In genomic region chr10:78632311-78632710, GRCm38 (mm10) we compare ENCODE assay signal across 10 mouse cellular contexts. TPM values are rescaled to one million over a fixed set of nuclear protein-coding genes. Genes with fewer than 3 reads are reported as not detected.
DNase-seq lines count a peak whose midpoint lies in the region; ATAC-seq lines count a peak whose summit lies in the region.
"Had no signal": no experiment of that assay in that cellular context is flagged by ENCODE, and none has a peak within 500 bp of the region (broad histone marks: within the 10 kb centered on the region; RNA-seq: fewer than 3 reads in every experiment).

No protein-coding gene starts in this region.

- WGBS in midbrain, embryonic 15.5 days, result 16% methylated on average over 6 of the region's 6 CpGs

- no peaks in the 10 kb centered on the region for H3K27me3 ChIP-seq in midbrain, embryonic 15.5 days (replicated peaks)

- H3K4me1 ChIP-seq in midbrain, embryonic 15.5 days, result no peaks in the 10 kb centered on the region

- H3K9me3 ChIP-seq in midbrain, embryonic 15.5 days, result no peaks in the 10 kb centered on the region

- no peak overlapping the region for H3K4me3 ChIP-seq in midbrain, embryonic 15.5 days
- H3K4me3 ChIP-seq: erythroblast, embryonic 14.5 days; myocyte had no signal

- no peaks in the 10 kb centered on the region for H3K36me3 ChIP-seq in midbrain, embryonic 15.5 days (replicated peaks)

- H3K4me2 ChIP-seq in midbrain, embryonic 15.5 days, result peak overlapping the region; percentile 33

- no peak overlapping the region for H3K27ac ChIP-seq in midbrain, embryonic 15.5 days

- ATAC-seq in common myeloid progenitor, adult 5-6 weeks (replicated peaks; ENCODE audit: low read depth, poor library complexity, severe bottlenecking), result peak; percentile 86
- peak; percentile 58 to 71; a peak in 3 of 4 replicates for ATAC-seq in hematopoietic stem cell, adult 5-6 weeks (replicated peaks in 1 of 2; ENCODE audit: insufficient read depth in 1 of 2, low FRiP score in 2 of 2, low TSS enrichment in 1 of 2, low read depth in 1 of 2, poor library complexity in 2 of 2, severe bottlenecking in 2 of 2)
- ATAC-seq in midbrain, embryonic 15.5 days (replicated peaks), result peak; percentile 86
- no peak for ATAC-seq in monocyte, adult 5-6 weeks (replicated peaks; ENCODE audit: insufficient number of reproducible peaks, low FRiP score, low TSS enrichment, poor library complexity, severe bottlenecking)

- peak; percentile 20 for DNase-seq in ovary, postnatal 36 days (ENCODE audit: low spot score)
- no peak for DNase-seq in ovary, adult 18-20 months (ENCODE audit: low spot score)
- peak; percentile 53 to 62 for DNase-seq in left cerebral cortex, adult 18-20 months (ENCODE audit: low spot score in 2 of 2)
- peak; percentile 37 for DNase-seq in thymus, postnatal 14 days

- H3K9ac ChIP-seq in midbrain, embryonic 15.5 days, result no peak overlapping the region

RNA-seq across cellular contexts. Expression of gene Olfr1357, which starts 14.4 kb away (rescaled TPM):
- total RNA-seq in common myeloid progenitor, adult 5-6 weeks (2017), result not detected in 2 replicates
- not detected in 2 replicates for total RNA-seq in hematopoietic stem cell, adult 5-6 weeks (2017)
- total RNA-seq in left cerebral cortex, adult 18-20 months (2021), result not detected
- polyA plus RNA-seq in midbrain, embryonic 15.5 days (2015; fragmentation: Nextera tagmentation; extraction: Ambion mirVana), result not detected in 2 replicates
- not detected in 3 replicates for total RNA-seq in monocyte, adult 5-6 weeks (2017)
- polyA plus RNA-seq: erythroblast, embryonic 14.5 days; myocyte had no signal

RNA-seq across cellular contexts. Expression of gene Syde1, which starts 40.5 kb away (rescaled TPM):
- 1.9 and 2.2 TPM in 2 replicates for total RNA-seq in common myeloid progenitor, adult 5-6 weeks (2017)
- 4.9 and 6.8 TPM in 2 replicates for total RNA-seq in hematopoietic stem cell, adult 5-6 weeks (2017)
- 1 to 10 TPM; 7.8 to 8.5 TPM for total RNA-seq in left cerebral cortex, adult 18-20 months (2021)
- 3.4 and 4.3 TPM in 2 replicates for polyA plus RNA-seq in midbrain, embryonic 15.5 days (2015; fragmentation: Nextera tagmentation; extraction: Ambion mirVana)
- 0.32 to 0.48 TPM in 2 of 3 replicates, not detected in the other for total RNA-seq in monocyte, adult 5-6 weeks (2017)

RNA-seq across cellular contexts. Expression of gene Ilvbl, which starts 58.2 kb away (rescaled TPM):
- total RNA-seq in common myeloid progenitor, adult 5-6 weeks (2017), result 15.2 and 16.9 TPM in 2 replicates
- total RNA-seq in hematopoietic stem cell, adult 5-6 weeks (2017), result 14.7 and 19.3 TPM in 2 replicates
- total RNA-seq in left cerebral cortex, adult 18-20 months (2021), result 10 to 100 TPM; 30.5 to 30.9 TPM
- 66.3 and 78.9 TPM in 2 replicates for polyA plus RNA-seq in midbrain, embryonic 15.5 days (2015; fragmentation: Nextera tagmentation; extraction: Ambion mirVana)
- total RNA-seq in monocyte, adult 5-6 weeks (2017), result 26.1 to 44.1 TPM (median 30.4 TPM) in 3 replicates
